ENCODE assay signal across 21 mouse cellular contexts in the genomic region with DNA sequence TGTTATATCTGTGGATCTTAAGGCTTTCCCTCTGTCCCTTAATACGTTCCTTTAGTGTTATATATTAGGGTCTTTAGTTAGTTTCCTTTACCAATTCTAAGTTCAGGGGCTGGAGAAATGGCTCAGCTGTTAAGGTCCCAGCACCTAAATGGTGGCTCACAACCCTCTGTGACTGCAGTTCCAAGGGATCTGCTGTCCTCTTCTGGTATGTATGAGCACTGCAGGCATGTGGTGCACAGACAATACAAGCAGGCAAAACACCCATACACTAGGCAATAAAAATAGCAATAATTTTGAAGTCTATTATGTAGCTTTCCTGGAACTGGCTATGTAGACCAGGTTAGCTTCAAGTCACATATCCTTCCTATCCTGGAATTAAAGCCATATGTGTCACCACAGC. TPM values are rescaled to one million over a fixed set of nuclear protein-coding genes. Genes with fewer than 3 reads are reported as not detected.
"Had no signal": no experiment of that assay in that cellular context is flagged by ENCODE, and none has a peak within 500 bp of the region (broad histone marks: within the 10 kb centered on the region; RNA-seq: fewer than 3 reads in every experiment).

No protein-coding gene starts in this region.

- H3K27ac ChIP-seq: kidney, embryonic 15.5 days; limb, embryonic 15.5 days; liver, embryonic 12.5 days; lung, embryonic 15.5 days; midbrain, embryonic 12.5 days; neural tube, embryonic 13.5 days had no signal

- H3K4me3 ChIP-seq: kidney, embryonic 15.5 days; limb, embryonic 15.5 days; liver, embryonic 12.5 days; lung, embryonic 15.5 days; midbrain, embryonic 12.5 days; neural tube, embryonic 13.5 days had no signal

- H3K36me3 ChIP-seq: kidney, embryonic 15.5 days; limb, embryonic 15.5 days; liver, embryonic 12.5 days; lung, embryonic 15.5 days; midbrain, embryonic 12.5 days had no signal

- H3K9ac ChIP-seq: kidney, embryonic 15.5 days; limb, embryonic 15.5 days; liver, embryonic 12.5 days; lung, embryonic 15.5 days; midbrain, embryonic 12.5 days; neural tube, embryonic 13.5 days had no signal

- H3K4me2 ChIP-seq: kidney, embryonic 15.5 days; limb, embryonic 15.5 days; liver, embryonic 12.5 days; lung, embryonic 15.5 days; midbrain, embryonic 12.5 days; neural tube, embryonic 13.5 days had no signal

- DNase-seq: kidney, postnatal 14 days; layer of hippocampus, adult 9-11 months; layer of hippocampus, postnatal 36 days; lung, postnatal 14 days; right cerebral cortex, adult 18-20 months; right cerebral cortex, postnatal 25 days; thymus, postnatal 4 days had no signal

- H3K27me3 ChIP-seq: kidney, embryonic 15.5 days; limb, embryonic 15.5 days; liver, embryonic 12.5 days; lung, embryonic 15.5 days; midbrain, embryonic 12.5 days; neural tube, embryonic 13.5 days had no signal

- H3K9me3 ChIP-seq: kidney, embryonic 15.5 days; liver, embryonic 12.5 days; lung, embryonic 15.5 days; midbrain, embryonic 12.5 days; neural tube, embryonic 13.5 days had no signal

- ATAC-seq: liver, embryonic 12.5 days; midbrain, embryonic 16.5 days had no signal

- H3K4me1 ChIP-seq: kidney, embryonic 15.5 days; limb, embryonic 15.5 days; liver, embryonic 12.5 days; lung, embryonic 15.5 days; midbrain, embryonic 12.5 days; neural tube, embryonic 13.5 days had no signal

RNA-seq across cellular contexts. Expression of gene Aurkc, which starts 36.5 kb away (rescaled TPM):
- total RNA-seq: layer of hippocampus, postnatal 36 days; left cerebral cortex, postnatal 25 days; megakaryocyte-erythroid progenitor cell, adult 5-6 weeks had no signal
- polyA plus RNA-seq: large intestine, adult 2 months; limb, embryonic 11.5 days; limb, embryonic 15.5 days; liver, embryonic 12.5 days; liver, embryonic 16.5 days; lung, embryonic 15.5 days; midbrain, embryonic 12.5 days; midbrain, embryonic 16.5 days; neural tube, embryonic 13.5 days; small intestine, adult 2 months; stomach, embryonic 16.5 days had no signal
